1 mouse cellular context compared by ENCODE assay signal in the genomic region with DNA sequence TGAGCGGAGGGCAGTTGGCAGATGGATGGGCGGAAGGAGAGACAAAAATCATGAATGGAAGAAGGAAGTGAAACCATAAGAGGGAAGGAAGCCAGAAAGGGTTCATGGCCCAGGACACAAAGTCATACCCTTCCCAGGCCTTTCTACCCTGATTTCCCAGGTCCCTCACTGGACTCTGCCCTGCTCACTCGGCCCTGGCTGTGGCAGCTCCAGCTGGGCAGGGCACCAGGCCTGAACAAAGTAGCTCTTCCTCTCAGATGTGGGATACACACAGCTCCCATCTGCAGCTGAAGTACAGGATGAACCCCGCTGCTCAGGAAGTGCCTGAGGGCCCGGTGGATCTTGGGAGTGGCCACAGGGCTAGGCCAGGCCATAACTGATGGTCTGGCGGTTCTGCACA.
TF ChIP-seq lines count a peak whose summit lies in the region.

No protein-coding gene starts in this region.

TF ChIP-seq in CH12.LX, 34 proteins besides CTCF, POLR2A, EP300 and RAD21 (continued from another document):
- no peak for TF ChIP-seq CHD2 (IDR thresholded peaks at IDR 0.05; ENCODE audit: low read length)
- TF ChIP-seq JUND (conservative IDR thresholded peaks at IDR 0.05; ENCODE audit: low read depth, low read length) = no peak
- no peak for TF ChIP-seq E2F4 (IDR thresholded peaks at IDR 0.05; ENCODE audit: insufficient replicate concordance, low read depth, low read length)
- TF ChIP-seq KAT2A (IDR thresholded peaks at IDR 0.05; ENCODE audit: insufficient replicate concordance, low read length) = no peak
TF ChIP-seq in CH12.LX: peak in this region for 1.
